Comparison of ENCODE assay signal across 13 mouse cellular contexts in genomic region chr10:96831071-96831470, GRCm38 (mm10).
"Had no signal": no experiment of that assay in that cellular context is flagged by ENCODE, and none has a peak within 500 bp of the region (broad histone marks: within the 10 kb centered on the region; RNA-seq: fewer than 3 reads in every experiment).

No protein-coding gene starts in this region.

- H3K9me3 ChIP-seq: limb, embryonic 10.5 days; liver, embryonic 15.5 days; neural tube, embryonic 12.5 days had no signal

- H3K9ac ChIP-seq: liver, embryonic 15.5 days; neural tube, embryonic 12.5 days had no signal

- DNase-seq: kidney, postnatal 4 days; lung, adult 2 months; lung, postnatal 36 days; midbrain, embryonic 14.5 days; thymus, adult 18-20 months; thymus, postnatal 14 days had no signal

- H3K4me1 ChIP-seq: liver, embryonic 15.5 days; neural tube, embryonic 12.5 days had no signal

- H3K27ac ChIP-seq: kidney, postnatal 0 days; layer of hippocampus, adult 2 months; limb, embryonic 10.5 days; liver, embryonic 15.5 days; neural tube, embryonic 12.5 days had no signal

- H3K4me2 ChIP-seq: liver, embryonic 11.5 days; liver, embryonic 15.5 days; neural tube, embryonic 12.5 days had no signal

- H3K27me3 ChIP-seq: liver, embryonic 15.5 days; neural tube, embryonic 12.5 days had no signal

- H3K36me3 ChIP-seq: limb, embryonic 10.5 days; liver, embryonic 15.5 days; neural tube, embryonic 12.5 days had no signal

- ATAC-seq: lung, postnatal 0 days had no signal

- H3K4me3 ChIP-seq: layer of hippocampus, adult 2 months; limb, embryonic 10.5 days; liver, embryonic 15.5 days; neural tube, embryonic 12.5 days had no signal
